Mouse (Mus musculus): ENCODE measurements around the gene Gm1043. TPM values are rescaled to one million over a fixed set of nuclear protein-coding genes. Genes with fewer than 3 reads are reported as not detected.

The Gm1043 gene
- polyA plus RNA-seq, 1 experiment, result not detected

DNA sequence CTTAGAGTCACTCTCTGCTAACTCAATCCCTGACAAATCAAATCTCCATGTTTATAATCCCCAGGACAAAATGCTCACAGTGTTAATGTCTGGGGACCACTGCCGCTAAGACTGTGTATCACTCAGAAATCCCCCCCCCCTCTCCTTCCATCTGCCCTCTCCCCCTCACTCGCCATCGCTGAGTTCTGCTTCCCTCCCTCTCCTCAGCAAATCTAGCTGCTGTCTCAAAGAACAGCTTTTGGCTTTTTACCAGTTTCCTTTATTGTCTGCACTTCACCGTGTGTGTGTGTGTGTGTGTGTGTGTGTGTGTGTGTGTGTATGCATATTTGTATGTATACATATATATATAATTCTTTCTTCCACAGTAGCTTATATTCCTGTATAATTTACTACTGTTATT is 91.3 kb downstream of the Gm1043 start:
- 23% methylated on average over 4 of the region's 4 CpGs for WGBS
- no peak overlapping the region for H3K27ac ChIP-seq (ENCODE audit: insufficient read depth, low read depth, low read length)

GRCm38 (mm10) chr5:37177061-37177460 is 91.9 kb downstream of the Gm1043 start:
- H3K4me1 ChIP-seq (ENCODE audit: control insufficient read depth, insufficient read depth, low read length), result peaks cover 15% of the 10 kb centered on the region
- 37% methylated on average over 7 of the region's 7 CpGs for WGBS
- TF ChIP-seq CTCF (IDR thresholded peaks at IDR 0.05; ENCODE audit: insufficient read depth, low read depth, low read length), result no peak
- no peak for TF ChIP-seq POLR2A (IDR thresholded peaks at IDR 0.05; ENCODE audit: insufficient read depth, low read depth, low read length)
- H3K27ac ChIP-seq (ENCODE audit: insufficient read depth, low read depth, low read length), result no peak overlapping the region
- no peak overlapping the region for H3K4me3 ChIP-seq (ENCODE audit: insufficient read depth, low read depth, low read length)

More for the DNA sequence above, 91.3 kb downstream of the Gm1043 start:
- H3K4me1 ChIP-seq (ENCODE audit: control insufficient read depth, insufficient read depth, low read length), result peaks cover 15% of the 10 kb centered on the region
- no peak overlapping the region for H3K4me3 ChIP-seq (ENCODE audit: insufficient read depth, low read depth, low read length)
- TF ChIP-seq POLR2A (IDR thresholded peaks at IDR 0.05; ENCODE audit: insufficient read depth, low read depth, low read length), result no peak
- TF ChIP-seq CTCF (IDR thresholded peaks at IDR 0.05; ENCODE audit: insufficient read depth, low read depth, low read length), result no peak

- Histone ChIP-seq H3K4me3 (ENCODE audit: insufficient read depth, low read depth, low read length) (no peak overlapping the region), H3K4me1 (ENCODE audit: control insufficient read depth, insufficient read depth, low read length) (peaks cover 15% of the 10 kb centered on the region), H3K27ac (ENCODE audit: insufficient read depth, low read depth, low read length) (no peak overlapping the region)
- WGBS, result 54% methylated on average over 4 of the region's 4 CpGs
- TF ChIP-seq POLR2A (IDR thresholded peaks at IDR 0.05; ENCODE audit: insufficient read depth, low read depth, low read length) (no peak), CTCF (IDR thresholded peaks at IDR 0.05; ENCODE audit: insufficient read depth, low read depth, low read length) (no peak)
Observed at GRCm38 (mm10) chr5:37178811-37179210, 93.6 kb downstream of the Gm1043 start.

DNA sequence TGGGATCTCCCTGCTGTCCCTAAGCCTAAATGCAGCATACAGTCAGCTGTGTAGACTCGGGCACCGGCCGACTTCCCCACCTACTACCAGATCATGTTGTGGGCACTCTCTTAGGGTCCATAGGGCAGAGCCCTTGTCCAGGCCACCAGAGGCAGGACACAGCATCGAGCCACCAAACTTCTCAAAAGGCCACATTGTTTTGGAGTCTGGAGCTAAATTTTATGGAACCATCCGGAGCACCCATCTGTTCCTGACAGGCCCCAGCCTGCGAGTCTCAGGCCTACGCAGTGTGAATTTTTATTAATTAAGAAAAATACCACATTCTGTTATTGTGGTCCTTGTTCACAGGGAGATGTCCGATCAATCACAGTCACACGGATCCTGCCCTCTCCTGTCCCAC is 94.7 kb downstream of the Gm1043 start:
- H3K4me1 ChIP-seq (ENCODE audit: control insufficient read depth, insufficient read depth, low read length), result peaks cover 15% of the 10 kb centered on the region
- H3K4me3 ChIP-seq (ENCODE audit: insufficient read depth, low read depth, low read length), result no peak overlapping the region
- 93% methylated on average over 9 of the region's 9 CpGs for WGBS
- TF ChIP-seq POLR2A (IDR thresholded peaks at IDR 0.05; ENCODE audit: insufficient read depth, low read depth, low read length) (no peak), CTCF (IDR thresholded peaks at IDR 0.05; ENCODE audit: insufficient read depth, low read depth, low read length) (no peak)
- H3K27ac ChIP-seq (ENCODE audit: insufficient read depth, low read depth, low read length), result no peak overlapping the region

- Histone ChIP-seq H3K27ac (ENCODE audit: insufficient read depth, low read depth, low read length) (no peak overlapping the region), H3K4me3 (ENCODE audit: insufficient read depth, low read depth, low read length) (no peak overlapping the region), H3K4me1 (ENCODE audit: control insufficient read depth, insufficient read depth, low read length) (peaks cover 15% of the 10 kb centered on the region)
- no peak for TF ChIP-seq CTCF (IDR thresholded peaks at IDR 0.05; ENCODE audit: insufficient read depth, low read depth, low read length)
- no peak for TF ChIP-seq POLR2A (IDR thresholded peaks at IDR 0.05; ENCODE audit: insufficient read depth, low read depth, low read length)
- WGBS, result 63% methylated on average over 1 of the region's 1 CpGs
Observed at GRCm38 (mm10) chr5:37180624-37181023, 95.5 kb downstream of the Gm1043 start.

GRCm38 (mm10) chr5:37184605-37185004 is 99.4 kb downstream of the Gm1043 start:
- no peak for TF ChIP-seq POLR2A (IDR thresholded peaks at IDR 0.05; ENCODE audit: insufficient read depth, low read depth, low read length)
- TF ChIP-seq CTCF (IDR thresholded peaks at IDR 0.05; ENCODE audit: insufficient read depth, low read depth, low read length), result no peak
- Histone ChIP-seq H3K4me3 (ENCODE audit: insufficient read depth, low read depth, low read length) (no peak overlapping the region), H3K27ac (ENCODE audit: insufficient read depth, low read depth, low read length) (no peak overlapping the region), H3K4me1 (ENCODE audit: control insufficient read depth, insufficient read depth, low read length) (no peaks in the 10 kb centered on the region)
- 55% methylated on average over 7 of the region's 7 CpGs for WGBS

- WGBS, result 85% methylated on average over 5 of the region's 5 CpGs
Observed at GRCm38 (mm10) chr5:37190378-37190777, 105.2 kb downstream of the Gm1043 start.

GRCm38 (mm10) chr5:37196196-37196595 is 111.0 kb downstream of the Gm1043 start:
- Histone ChIP-seq H3K4me1 (ENCODE audit: control insufficient read depth, insufficient read depth, low read length) (peaks cover 24% of the 10 kb centered on the region), H3K27ac (ENCODE audit: insufficient read depth, low read depth, low read length) (no peak overlapping the region), H3K4me3 (ENCODE audit: insufficient read depth, low read depth, low read length) (no peak overlapping the region)
- TF ChIP-seq POLR2A (IDR thresholded peaks at IDR 0.05; ENCODE audit: insufficient read depth, low read depth, low read length) (no peak), CTCF (IDR thresholded peaks at IDR 0.05; ENCODE audit: insufficient read depth, low read depth, low read length) (no peak)
- 61% methylated on average over 8 of the region's 8 CpGs for WGBS

More at GRCm38 (mm10) chr5:37190378-37190777, 105.2 kb downstream of the Gm1043 start:
- Histone ChIP-seq H3K4me3 (ENCODE audit: insufficient read depth, low read depth, low read length) (no peak overlapping the region), H3K4me1 (ENCODE audit: control insufficient read depth, insufficient read depth, low read length) (no peaks in the 10 kb centered on the region), H3K27ac (ENCODE audit: insufficient read depth, low read depth, low read length) (no peak overlapping the region)
- TF ChIP-seq CTCF (IDR thresholded peaks at IDR 0.05; ENCODE audit: insufficient read depth, low read depth, low read length) (no peak), POLR2A (IDR thresholded peaks at IDR 0.05; ENCODE audit: insufficient read depth, low read depth, low read length) (no peak)

GRCm38 (mm10) chr5:37196666-37197250 is 111.6 kb downstream of the Gm1043 start:
- no peak for TF ChIP-seq POLR2A (IDR thresholded peaks at IDR 0.05; ENCODE audit: insufficient read depth, low read depth, low read length)
- no peak for TF ChIP-seq CTCF (IDR thresholded peaks at IDR 0.05; ENCODE audit: insufficient read depth, low read depth, low read length)
- Histone ChIP-seq H3K27ac (ENCODE audit: insufficient read depth, low read depth, low read length) (no peak overlapping the region), H3K4me1 (ENCODE audit: control insufficient read depth, insufficient read depth, low read length) (peaks cover 24% of the 10 kb centered on the region), H3K4me3 (ENCODE audit: insufficient read depth, low read depth, low read length) (no peak overlapping the region)
- 64% methylated on average over 10 of the region's 10 CpGs for WGBS
